Mouse (Mus musculus) heart, adult 11 months (tissue): ENCODE measurements around the gene Cbx2.

Experiments
- DNase-seq: peaks from one replicate; pipeline ENCODE4 v3.0.0; 2022

Cbx2 gene

GRCm38 (mm10) chr11:119043761-119044550, 21.2 kb downstream of the Cbx2 start:
- DNase-seq = no peak

- peak; percentile 92 for DNase-seq
Observed at GRCm38 (mm10) chr11:119044551-119045337, 22.0 kb downstream of the Cbx2 start.

GRCm38 (mm10) chr11:119046601-119047245, 24.0 kb downstream of the Cbx2 start:
- DNase-seq = peak; percentile 98

- DNase-seq = no peak
Observed at GRCm38 (mm10) chr11:119047261-119048132, 24.7 kb downstream of the Cbx2 start.

GRCm38 (mm10) chr11:119048133-119048510, 25.4 kb downstream of the Cbx2 start:
- no peak for DNase-seq

- no peak for DNase-seq
Observed at GRCm38 (mm10) chr11:119050361-119050760, 27.6 kb downstream of the Cbx2 start.

- DNase-seq = no peak
Observed at GRCm38 (mm10) chr11:119051426-119051825, 28.7 kb downstream of the Cbx2 start.

GRCm38 (mm10) chr11:119051927-119052660, 29.3 kb downstream of the Cbx2 start:
- DNase-seq = peak; percentile 92

GRCm38 (mm10) chr11:119052661-119053256, 30.0 kb downstream of the Cbx2 start:
- peak; percentile 96 for DNase-seq

GRCm38 (mm10) chr11:119053257-119053670, 30.5 kb downstream of the Cbx2 start:
- peak; percentile 98 for DNase-seq

GRCm38 (mm10) chr11:119053738-119054350, 31.1 kb downstream of the Cbx2 start:
- DNase-seq = no peak

GRCm38 (mm10) chr11:119054351-119055345, 31.9 kb downstream of the Cbx2 start:
- DNase-seq = no peak

GRCm38 (mm10) chr11:119055571-119056131, 32.9 kb downstream of the Cbx2 start:
- DNase-seq = no peak

GRCm38 (mm10) chr11:119056301-119057211, 33.8 kb downstream of the Cbx2 start:
- DNase-seq = peak; percentile 96

- DNase-seq = no peak
Observed at GRCm38 (mm10) chr11:119057291-119057690, 34.5 kb downstream of the Cbx2 start.

GRCm38 (mm10) chr11:119058041-119058995, 35.6 kb downstream of the Cbx2 start:
- peak; percentile 95 for DNase-seq

GRCm38 (mm10) chr11:119059256-119059655, 36.5 kb downstream of the Cbx2 start:
- DNase-seq = no peak
